Mouse (Mus musculus) megakaryocyte-erythroid progenitor cell, adult 5-6 weeks (primary cell): ENCODE results near the gene Faap20. TPM values are rescaled to one million over a fixed set of nuclear protein-coding genes. Genes with fewer than 3 reads are reported as not detected.
A peak's percentile ranks its signal among the peaks of the same experiment; 100 is the strongest.

Experiments used
- ATAC-seq: replicated peaks from 2 replicates; pipeline ENCODE4 v1.8.0; 2016; ENCODE audit warnings: mild to moderate bottlenecking, inconsistent platforms; ENCODE audit not compliant: severe bottlenecking, poor library complexity, low FRiP score, low TSS enrichment
- total RNA-seq, 2 experiments: library from RNA; stranded (forward) in 1 of 2; stranded (reverse) in 1 of 2; fragments of 200-1000, 215-1000 nt in 1 of 2; fragments of >200 nt in 1 of 2; fragmentation: Nextera tagmentation in 1 of 2; gene quantifications; 2 replicates each; pipeline ENCODE4 v1.2.3; 2014 to 2017

The Faap20 gene
- total RNA-seq (2014; fragmentation: Nextera tagmentation) (25.6 and 41.4 TPM in 2 replicates), total RNA-seq (2017) (16.8 and 17.0 TPM in 2 replicates)

GRCm38 (mm10) chr4:155249648-155250351 is at the start of gene Faap20:
Gene Faap20 (plus strand): TSS chr4:155249802.
- peak; percentile 81 for ATAC-seq

GRCm38 (mm10) chr4:155200861-155201390 is 48.7 kb upstream of the Faap20 start:
- peak; percentile 49; the same call in 1 of the 2 replicates for ATAC-seq

- no peak for ATAC-seq
Measured at GRCm38 (mm10) chr4:155201764-155202163, 47.8 kb upstream of the Faap20 start.

- ATAC-seq, result no peak
Measured at GRCm38 (mm10) chr4:155205919-155206318, 43.7 kb upstream of the Faap20 start.

- ATAC-seq, result no peak
Measured at GRCm38 (mm10) chr4:155206498-155206897, 43.1 kb upstream of the Faap20 start.

DNA sequence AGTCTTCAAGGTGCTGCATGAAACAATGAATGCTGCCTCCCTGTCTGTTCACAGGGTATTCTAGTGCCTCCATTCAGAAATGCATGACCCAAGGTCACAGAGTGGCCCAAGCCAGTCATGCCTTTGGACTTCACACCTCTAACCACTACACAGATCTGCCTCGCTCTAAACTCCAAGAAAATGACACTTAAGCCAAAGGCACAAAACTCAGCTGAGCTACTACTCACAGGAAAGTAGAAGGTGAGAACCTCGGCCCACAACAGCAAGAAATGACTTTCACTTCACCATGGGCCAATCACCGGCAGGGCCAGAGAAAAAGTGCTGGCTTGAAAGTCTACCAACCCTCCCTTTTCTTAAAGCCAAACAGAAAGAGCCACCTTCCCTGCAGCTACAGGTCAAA is 41.8 kb upstream of the Faap20 start:
- no peak for ATAC-seq

GRCm38 (mm10) chr4:155208613-155209012 is 41.0 kb upstream of the Faap20 start:
- no peak for ATAC-seq

- no peak for ATAC-seq
Measured at GRCm38 (mm10) chr4:155209079-155209478, 40.5 kb upstream of the Faap20 start.

GRCm38 (mm10) chr4:155209494-155209893 is 40.1 kb upstream of the Faap20 start:
- no peak for ATAC-seq

DNA sequence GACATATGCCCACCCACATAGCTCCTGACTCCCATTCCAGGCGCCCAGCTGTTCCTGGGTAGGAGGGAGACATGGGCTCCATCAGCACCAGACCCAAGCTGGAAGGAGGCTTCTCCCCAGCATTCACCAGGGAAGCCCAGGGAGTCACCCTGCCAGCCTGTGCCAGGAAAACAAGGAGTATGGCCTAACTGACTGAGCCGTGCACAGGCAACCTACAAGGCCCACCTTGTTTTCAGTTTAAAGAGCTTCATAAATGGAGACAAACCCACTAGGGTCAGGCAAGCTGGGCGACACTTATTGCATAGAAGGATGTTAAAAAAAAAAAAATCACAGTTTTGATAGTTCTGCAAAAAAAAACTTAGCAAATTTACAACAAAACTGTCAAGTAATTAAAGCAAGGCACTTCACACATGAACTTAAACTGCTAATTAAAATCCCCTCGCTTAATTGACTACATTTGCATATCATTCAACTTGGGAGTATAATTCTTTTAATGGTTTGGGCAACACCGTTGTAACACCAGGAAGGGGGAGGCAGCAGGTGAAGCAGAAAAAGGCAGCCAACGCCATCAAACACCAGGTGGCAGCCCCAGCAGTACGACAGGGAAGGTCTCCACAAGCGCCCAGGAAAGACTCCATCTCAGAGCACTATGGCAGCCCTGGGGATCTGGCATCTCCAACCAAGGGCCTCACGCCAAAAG is 36.4 kb upstream of the Faap20 start:
- no peak for ATAC-seq

DNA sequence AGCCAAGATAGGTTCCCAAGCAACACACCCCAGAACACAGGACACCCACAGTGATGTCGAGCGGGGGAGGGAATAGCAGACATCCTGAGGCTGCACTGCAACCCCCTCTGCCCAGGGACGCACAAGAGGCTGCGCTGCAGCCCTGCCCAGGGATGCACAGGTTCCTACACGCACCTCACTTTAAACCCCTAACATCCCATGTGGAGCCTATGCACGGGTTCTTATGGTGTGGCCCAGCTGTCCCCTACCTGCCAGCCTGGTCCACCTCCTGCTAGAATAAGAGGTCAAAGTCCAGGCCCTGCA is 35.9 kb upstream of the Faap20 start:
- ATAC-seq, result no peak

DNA sequence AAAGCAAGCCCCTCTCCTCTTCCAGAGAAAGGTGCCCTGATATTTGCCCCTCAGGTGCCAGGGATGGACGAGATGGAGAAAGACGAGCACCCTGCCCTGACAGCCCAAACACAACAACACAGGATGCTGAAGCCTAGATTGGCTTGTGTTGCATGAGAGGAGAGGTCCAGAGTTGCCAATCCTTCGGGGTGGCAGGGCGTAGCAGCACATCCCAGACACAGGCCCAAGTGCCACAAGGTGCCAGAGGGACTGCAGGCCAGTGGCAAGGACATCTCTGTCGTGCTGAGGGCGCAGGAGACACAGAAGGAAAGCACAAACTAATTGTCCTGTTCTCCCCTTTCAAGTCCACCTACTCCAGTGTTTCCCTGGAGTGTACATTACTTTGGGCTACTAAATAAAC is 35.4 kb upstream of the Faap20 start:
- no peak for ATAC-seq

DNA sequence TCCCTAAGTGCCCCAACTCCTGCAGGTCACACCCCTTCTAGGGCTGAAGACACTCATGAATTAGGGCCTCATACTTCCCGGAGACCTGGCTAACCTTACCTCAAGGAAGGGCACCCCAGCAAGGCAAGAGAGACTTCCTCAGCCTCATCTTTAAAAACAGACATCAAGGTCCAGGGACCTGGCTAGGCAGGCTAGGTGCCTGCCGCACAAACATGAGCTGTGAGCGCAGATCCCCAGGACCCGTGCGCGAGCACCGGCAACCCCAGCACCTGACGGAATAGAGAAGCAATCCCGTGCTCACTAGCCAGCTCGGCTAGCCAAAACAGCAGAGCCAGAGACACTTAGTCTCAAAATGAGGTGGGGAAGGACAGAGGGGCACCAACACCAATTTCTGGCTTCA is 34.8 kb upstream of the Faap20 start:
- ATAC-seq, result no peak

GRCm38 (mm10) chr4:155215203-155215602 is 34.4 kb upstream of the Faap20 start:
- no peak for ATAC-seq

DNA sequence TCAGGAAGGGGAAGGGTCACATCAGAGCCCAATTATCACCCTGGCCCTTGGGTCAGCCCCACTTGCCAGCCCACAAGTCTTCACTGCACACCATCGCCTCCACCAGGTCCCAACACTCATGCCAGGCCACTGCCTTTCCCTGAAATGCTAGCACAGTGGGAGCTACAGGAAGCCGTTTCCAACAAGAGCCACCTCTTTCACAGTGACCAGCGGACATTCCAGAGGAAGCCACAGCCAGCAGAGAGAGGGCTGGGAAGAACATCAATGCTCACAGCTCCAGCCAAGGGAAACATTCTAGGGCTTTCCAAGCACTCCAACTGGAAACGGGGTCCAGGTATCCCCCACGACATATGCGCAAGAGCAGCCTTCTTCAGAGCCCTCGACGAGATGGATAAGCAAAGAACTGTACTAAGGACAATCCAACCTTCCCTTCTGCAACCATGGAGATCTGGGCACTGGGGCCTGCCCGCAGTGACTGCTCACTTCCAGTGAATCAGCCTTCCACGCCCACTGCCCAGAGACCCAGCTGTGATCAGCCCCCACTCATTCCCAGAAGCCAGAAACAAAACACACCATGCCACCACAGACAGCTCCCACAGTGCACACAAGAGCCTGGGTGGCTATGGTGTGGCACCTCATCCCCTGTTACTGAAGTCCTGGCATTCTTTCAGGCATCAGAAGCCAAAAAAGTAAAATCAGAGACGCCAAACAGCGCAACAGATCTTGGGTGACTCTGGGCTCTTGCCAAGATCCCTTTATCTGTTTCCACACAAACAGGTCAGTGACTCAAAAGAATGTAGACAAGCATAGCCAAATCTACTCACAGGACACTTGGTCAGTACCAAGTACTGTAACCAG is 33.6 kb upstream of the Faap20 start:
- peak; percentile 23; the same call in 1 of the 2 replicates for ATAC-seq

DNA sequence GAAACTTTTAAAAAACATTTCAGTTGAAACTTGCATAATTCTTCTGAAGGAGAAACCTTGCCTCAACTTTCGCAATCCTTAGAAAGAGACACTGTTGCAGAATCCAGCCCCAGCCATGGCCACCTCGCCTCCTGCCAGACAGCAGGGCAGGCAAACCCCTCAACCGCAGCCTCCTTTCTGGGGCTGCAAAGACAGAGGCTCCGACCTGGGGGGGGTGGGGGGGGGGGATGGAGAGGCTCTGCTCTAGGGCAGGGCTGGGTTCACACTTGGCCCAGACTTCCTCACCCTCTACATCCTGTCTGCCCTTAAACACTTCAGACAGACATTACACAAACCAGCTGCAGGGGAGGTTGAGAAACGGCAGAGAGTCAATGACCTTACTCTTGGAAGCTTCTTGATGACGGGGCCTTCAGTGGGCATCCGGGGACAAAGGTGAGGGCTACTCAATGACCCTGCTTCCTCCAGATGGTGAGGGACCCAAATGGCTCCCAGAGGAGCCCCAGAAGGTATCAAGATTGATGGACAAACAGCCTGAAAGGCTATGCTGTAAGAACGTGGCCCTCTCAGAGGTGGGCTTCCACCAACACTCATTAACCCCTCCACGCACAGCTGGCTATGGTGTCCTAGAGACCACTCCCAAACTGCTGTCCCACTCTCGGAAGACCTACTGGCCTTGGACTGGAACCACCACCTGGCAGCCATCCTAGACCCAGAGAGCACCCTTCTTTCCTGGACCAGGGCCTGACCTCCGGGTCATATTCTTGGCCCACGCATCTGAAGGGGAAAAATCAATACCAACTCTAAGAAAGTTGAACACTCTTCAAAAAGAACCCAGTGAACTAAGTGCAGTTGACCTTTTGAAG is 32.1 kb upstream of the Faap20 start:
- ATAC-seq, result no peak

GRCm38 (mm10) chr4:155218104-155218732 is 31.4 kb upstream of the Faap20 start:
- no peak for ATAC-seq

DNA sequence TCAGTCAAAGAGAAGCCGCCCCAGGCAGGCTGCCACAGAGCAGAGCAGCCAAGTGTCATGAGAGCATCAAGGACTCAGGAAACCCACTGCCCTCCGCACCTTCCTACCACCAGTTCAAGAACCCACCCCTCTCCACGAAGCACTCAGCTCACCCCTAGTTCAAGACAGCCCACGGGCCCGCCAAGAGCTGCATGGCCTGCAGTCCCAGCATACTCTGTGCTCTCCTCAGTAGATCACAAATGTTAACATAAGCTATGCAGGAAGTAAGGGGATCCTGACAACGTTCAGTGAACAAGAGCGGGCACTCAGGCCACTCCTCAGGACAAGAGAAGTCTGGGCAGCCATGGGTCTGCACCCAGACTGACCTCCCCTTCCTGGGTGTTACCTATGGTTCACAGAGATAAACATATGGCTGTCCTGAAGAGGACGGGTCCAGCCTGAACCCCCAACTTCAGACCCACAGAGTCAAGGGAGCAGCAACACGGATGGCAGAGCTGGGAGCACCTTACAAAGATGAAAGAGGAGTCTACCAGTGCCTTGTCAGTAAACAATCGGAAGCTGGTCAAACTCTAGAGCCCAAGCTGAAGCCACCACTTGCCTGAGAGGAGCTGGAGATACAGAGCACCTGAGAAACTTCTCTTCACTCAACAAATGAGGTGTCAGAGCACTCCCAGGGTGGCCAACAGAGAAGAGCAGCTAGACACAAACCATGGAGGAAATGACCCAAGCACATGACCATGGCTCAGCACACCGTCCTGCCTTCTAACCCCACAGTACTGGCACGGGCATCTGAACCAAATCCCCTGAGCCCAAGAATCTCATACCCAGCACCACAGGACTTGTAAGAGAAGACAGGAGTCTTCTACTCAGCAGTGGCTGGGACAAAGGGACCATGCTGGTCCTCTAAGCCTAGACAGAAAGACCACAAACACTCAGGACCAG is 30.1 kb upstream of the Faap20 start:
- no peak for ATAC-seq
